Mouse (Mus musculus): Measurements from ENCODE around the gene Il18bp. TPM values are rescaled to one million over a fixed set of nuclear protein-coding genes. Genes with fewer than 3 reads are reported as not detected.
A peak's percentile ranks its signal among the peaks of the same experiment; 100 is the strongest.

Il18bp gene
- polyA plus RNA-seq, 1 experiment from 2014 or later, result 3.2 TPM

DNA sequence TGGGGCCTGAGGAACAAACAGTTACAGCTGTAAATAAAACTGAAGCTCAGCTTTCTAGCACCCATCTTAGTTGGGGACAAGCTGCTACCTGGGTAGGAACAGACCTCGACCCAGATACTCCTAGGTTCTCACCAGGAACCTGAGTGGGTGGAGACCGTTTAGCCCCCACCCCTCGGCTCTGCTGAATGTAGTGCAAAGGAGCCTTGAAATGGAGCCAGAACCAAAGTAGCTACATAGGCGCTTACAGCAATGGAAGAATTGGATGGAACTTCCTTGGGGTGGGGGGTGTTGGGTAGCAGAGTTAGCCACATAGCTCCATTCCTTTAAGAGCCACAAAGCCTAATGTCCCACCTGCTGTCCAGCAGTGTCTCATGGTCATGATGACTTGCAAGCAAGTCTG, 1.6 kb downstream of the Il18bp start:
- H3K9me3 ChIP-seq (replicated peaks; ENCODE audit: control insufficient read depth, low read length), result no peaks in the 10 kb centered on the region
- 85% methylated on average over 4 of the region's 4 CpGs for WGBS
- H3K4me2 ChIP-seq (ENCODE audit: low read depth, low read length), result peak overlapping the region; percentile 27
- peaks cover 51% of the 10 kb centered on the region for H3K36me3 ChIP-seq (ENCODE audit: control insufficient read depth, insufficient read depth)
- H3K4me3 ChIP-seq (ENCODE audit: low read length), result no peak overlapping the region; the same call in 1 of the 2 replicates
- H3K27me3 ChIP-seq (ENCODE audit: control insufficient read depth, insufficient read depth, low read length), result no peaks in the 10 kb centered on the region
- peak overlapping the region; percentile 53; the same call in 1 of the 2 replicates for H3K9ac ChIP-seq (ENCODE audit: low read length)
- peaks cover 15% of the 10 kb centered on the region for H3K4me1 ChIP-seq (ENCODE audit: control insufficient read depth, insufficient read depth, low read length)
- ATAC-seq (replicated peaks; ENCODE audit: extremely low read depth, insufficient read depth, low FRiP score), result no peak
- peak overlapping the region; percentile 60 for H3K27ac ChIP-seq (ENCODE audit: low read length)

DNA sequence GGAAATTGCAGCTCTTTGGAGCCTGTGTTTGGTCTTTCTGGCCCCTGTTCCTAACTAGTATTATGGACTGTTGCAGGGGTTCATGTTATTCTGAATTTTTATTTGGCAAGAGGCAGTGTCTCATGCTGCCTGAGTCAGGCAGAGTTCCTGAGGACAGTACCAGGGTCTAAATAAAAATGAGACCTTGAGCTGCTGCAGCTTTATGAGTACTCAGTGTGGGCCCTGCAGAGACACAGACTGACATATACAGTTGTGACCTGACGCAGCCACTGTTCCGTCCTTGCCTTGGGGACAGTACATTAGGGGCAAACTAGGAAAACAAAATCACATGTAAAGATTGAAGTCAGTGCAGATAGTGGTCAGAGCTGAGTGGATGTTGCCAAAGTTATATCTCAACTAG, 3.5 kb downstream of the Il18bp start:
- no peak for ATAC-seq (replicated peaks; ENCODE audit: extremely low read depth, insufficient read depth, low FRiP score)
- Histone ChIP-seq H3K36me3 (ENCODE audit: control insufficient read depth, insufficient read depth) (peaks cover 63% of the 10 kb centered on the region), H3K9ac (ENCODE audit: low read length) (no peak overlapping the region), H3K4me1 (ENCODE audit: control insufficient read depth, insufficient read depth, low read length) (peaks cover 15% of the 10 kb centered on the region), H3K9me3 (replicated peaks; ENCODE audit: control insufficient read depth, low read length) (no peaks in the 10 kb centered on the region), H3K4me3 (ENCODE audit: low read length) (no peak overlapping the region), H3K27me3 (ENCODE audit: control insufficient read depth, insufficient read depth, low read length) (no peaks in the 10 kb centered on the region), H3K27ac (ENCODE audit: low read length) (no peak overlapping the region), H3K4me2 (ENCODE audit: low read depth, low read length) (no peak overlapping the region)
- 93% methylated on average over 2 of the region's 2 CpGs for WGBS

DNA sequence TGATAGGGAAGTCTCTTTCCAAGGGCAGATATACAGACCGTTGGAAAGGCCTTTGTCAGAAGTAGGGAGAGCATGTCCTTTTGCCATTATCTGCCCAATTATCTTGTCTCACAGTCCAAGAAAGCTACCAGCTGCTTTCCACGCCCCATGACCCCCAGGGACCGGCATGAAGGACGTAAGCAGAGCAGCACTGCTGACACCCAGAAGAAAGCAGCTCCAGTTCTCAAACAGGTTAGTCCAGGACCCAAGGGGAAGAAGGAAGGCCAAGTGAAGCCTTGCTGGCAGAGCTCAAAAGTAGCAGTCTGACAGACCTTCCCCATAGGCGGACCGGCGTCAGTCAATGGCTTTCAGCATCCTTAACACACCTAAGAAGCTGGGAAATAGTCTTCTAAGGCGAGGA, 5.1 kb downstream of the Il18bp start:
- Histone ChIP-seq H3K27ac (ENCODE audit: low read length) (no peak overlapping the region), H3K4me2 (ENCODE audit: low read depth, low read length) (no peak overlapping the region)

DNA sequence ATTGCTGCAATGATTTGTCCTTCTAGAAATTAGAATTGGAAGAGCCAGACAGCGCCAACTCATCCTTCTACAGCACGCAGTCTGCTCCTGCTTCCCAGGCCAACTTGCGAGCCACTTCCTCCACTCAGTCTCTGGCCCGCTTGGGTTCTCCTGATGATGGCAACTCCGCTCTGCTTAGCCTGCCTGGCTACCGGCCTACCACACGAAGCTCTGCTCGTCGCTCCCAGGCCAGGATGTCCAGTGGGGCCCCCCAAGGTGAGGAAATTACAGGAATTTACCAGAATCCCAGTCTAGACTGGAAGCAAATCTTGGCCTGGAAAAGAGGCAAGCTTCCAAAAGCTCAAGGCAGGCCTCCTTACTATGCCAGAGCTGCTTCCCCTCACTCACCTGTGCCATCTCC, 6.6 kb downstream of the Il18bp start:
- WGBS, result 88% methylated on average over 9 of the region's 9 CpGs
- H3K9me3 ChIP-seq (replicated peaks; ENCODE audit: control insufficient read depth, low read length), result no peaks in the 10 kb centered on the region
- ATAC-seq (replicated peaks; ENCODE audit: extremely low read depth, insufficient read depth, low FRiP score), result no peak
- no peak overlapping the region for H3K4me3 ChIP-seq (ENCODE audit: low read length)
- H3K27me3 ChIP-seq (ENCODE audit: control insufficient read depth, insufficient read depth, low read length), result no peaks in the 10 kb centered on the region
- H3K4me2 ChIP-seq (ENCODE audit: low read depth, low read length), result no peak overlapping the region
- H3K36me3 ChIP-seq (ENCODE audit: control insufficient read depth, insufficient read depth), result peaks cover 89% of the 10 kb centered on the region
- no peak overlapping the region for H3K27ac ChIP-seq (ENCODE audit: low read length)
- H3K4me1 ChIP-seq (ENCODE audit: control insufficient read depth, insufficient read depth, low read length), result no peaks in the 10 kb centered on the region
- H3K9ac ChIP-seq (ENCODE audit: low read length), result no peak overlapping the region

More for the DNA sequence above, 5.1 kb downstream of the Il18bp start:
- WGBS, result 83% methylated on average over 8 of the region's 8 CpGs
- H3K27me3 ChIP-seq (ENCODE audit: control insufficient read depth, insufficient read depth, low read length), result no peaks in the 10 kb centered on the region
- no peaks in the 10 kb centered on the region for H3K9me3 ChIP-seq (replicated peaks; ENCODE audit: control insufficient read depth, low read length)
- H3K4me1 ChIP-seq (ENCODE audit: control insufficient read depth, insufficient read depth, low read length), result peaks cover 14% of the 10 kb centered on the region
- no peak for ATAC-seq (replicated peaks; ENCODE audit: extremely low read depth, insufficient read depth, low FRiP score)
- H3K4me3 ChIP-seq (ENCODE audit: low read length), result no peak overlapping the region
- H3K36me3 ChIP-seq (ENCODE audit: control insufficient read depth, insufficient read depth), result peaks cover 77% of the 10 kb centered on the region
- no peak overlapping the region for H3K9ac ChIP-seq (ENCODE audit: low read length)

DNA sequence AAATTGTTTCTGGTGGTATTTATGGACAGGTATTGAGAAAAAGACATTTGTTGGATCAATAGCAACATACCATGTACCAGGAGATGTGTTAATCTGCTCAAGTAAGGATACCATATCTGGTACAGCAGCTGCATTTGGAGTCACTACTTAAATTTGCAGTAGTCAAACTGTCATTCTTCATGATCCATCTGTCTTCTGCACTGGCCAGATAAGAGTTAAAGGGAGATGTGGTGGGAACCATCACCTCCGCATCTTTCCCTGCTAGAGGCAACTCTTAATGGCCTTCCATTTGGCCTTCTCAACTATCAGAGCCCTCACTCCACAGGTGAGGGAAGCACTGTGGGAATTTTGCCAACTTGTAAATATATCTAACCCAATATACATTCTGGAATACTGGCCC, 12.0 kb downstream of the Il18bp start:
- no peak overlapping the region for H3K4me2 ChIP-seq (ENCODE audit: low read depth, low read length)
- no peak overlapping the region for H3K27ac ChIP-seq (ENCODE audit: low read length)
- H3K9ac ChIP-seq (ENCODE audit: low read length), result no peak overlapping the region
- peaks cover 73% of the 10 kb centered on the region for H3K36me3 ChIP-seq (ENCODE audit: control insufficient read depth, insufficient read depth)
- H3K4me3 ChIP-seq (ENCODE audit: low read length), result no peak overlapping the region
- no peaks in the 10 kb centered on the region for H3K27me3 ChIP-seq (ENCODE audit: control insufficient read depth, insufficient read depth, low read length)
- no peaks in the 10 kb centered on the region for H3K4me1 ChIP-seq (ENCODE audit: control insufficient read depth, insufficient read depth, low read length)
- H3K9me3 ChIP-seq (replicated peaks; ENCODE audit: control insufficient read depth, low read length), result no peaks in the 10 kb centered on the region
- 73% methylated on average over 1 of the region's 1 CpGs for WGBS
- no peak for ATAC-seq (replicated peaks; ENCODE audit: extremely low read depth, insufficient read depth, low FRiP score)

DNA sequence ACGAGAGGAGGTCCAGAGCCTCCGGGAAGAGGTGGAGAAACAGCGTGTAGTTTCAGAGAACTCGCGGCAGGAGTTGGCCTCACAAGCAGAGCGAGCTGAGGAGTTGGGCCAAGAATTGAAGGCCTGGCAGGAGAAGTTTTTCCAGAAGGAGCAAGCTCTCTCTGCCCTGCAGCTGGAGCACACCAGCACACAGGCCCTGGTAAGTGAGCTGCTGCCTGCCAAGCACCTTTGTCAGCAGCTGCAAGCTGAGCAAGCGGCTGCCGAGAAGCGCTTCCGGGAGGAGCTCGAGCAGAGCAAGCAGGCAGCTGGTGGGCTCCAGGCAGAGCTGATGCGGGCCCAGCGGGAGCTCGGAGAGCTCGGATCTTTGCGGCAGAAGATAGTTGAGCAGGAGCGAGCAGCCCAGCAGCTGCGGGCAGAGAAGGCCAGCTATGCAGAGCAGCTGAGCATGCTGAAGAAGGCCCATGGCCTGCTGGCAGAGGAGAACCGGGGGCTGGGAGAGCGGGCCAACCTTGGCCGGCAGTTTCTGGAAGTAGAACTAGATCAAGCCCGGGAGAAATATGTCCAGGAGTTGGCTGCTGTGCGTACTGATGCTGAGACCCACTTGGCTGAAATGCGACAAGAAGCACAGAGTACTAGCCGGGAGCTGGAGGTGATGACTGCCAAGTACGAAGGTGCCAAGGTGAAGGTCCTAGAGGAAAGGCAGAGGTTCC, 17.4 kb downstream of the Il18bp start:
- no peak for ATAC-seq (replicated peaks; ENCODE audit: extremely low read depth, insufficient read depth, low FRiP score)

DNA sequence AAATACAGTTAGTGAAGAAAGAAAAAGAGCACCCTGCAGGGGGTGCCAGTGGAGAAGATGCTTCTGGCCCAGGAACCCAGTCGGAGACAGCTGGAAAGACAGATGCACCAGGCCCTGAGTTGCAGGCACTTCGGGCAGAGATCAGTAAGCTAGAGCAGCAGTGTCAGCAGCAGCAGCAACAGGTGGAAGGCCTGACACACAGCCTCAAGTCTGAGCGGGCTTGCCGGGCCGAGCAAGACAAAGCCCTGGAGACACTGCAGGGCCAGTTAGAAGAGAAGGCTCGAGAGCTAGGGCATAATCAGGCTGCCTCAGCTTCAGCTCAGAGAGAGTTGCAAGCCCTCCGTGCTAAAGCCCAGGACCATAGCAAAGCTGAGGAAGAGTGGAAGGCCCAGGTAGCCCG, 18.2 kb downstream of the Il18bp start:
- H3K4me2 ChIP-seq (ENCODE audit: low read depth, low read length), result no peak overlapping the region
- H3K36me3 ChIP-seq (ENCODE audit: control insufficient read depth, insufficient read depth), result peaks cover 77% of the 10 kb centered on the region
- no peak for ATAC-seq (replicated peaks; ENCODE audit: extremely low read depth, insufficient read depth, low FRiP score)
- H3K9ac ChIP-seq (ENCODE audit: low read length), result no peak overlapping the region
- H3K4me1 ChIP-seq (ENCODE audit: control insufficient read depth, insufficient read depth, low read length), result no peaks in the 10 kb centered on the region
- no peak overlapping the region for H3K4me3 ChIP-seq (ENCODE audit: low read length)
- no peaks in the 10 kb centered on the region for H3K9me3 ChIP-seq (replicated peaks; ENCODE audit: control insufficient read depth, low read length)
- 88% methylated on average over 8 of the region's 8 CpGs for WGBS
- H3K27me3 ChIP-seq (ENCODE audit: control insufficient read depth, insufficient read depth, low read length), result no peaks in the 10 kb centered on the region
- no peak overlapping the region for H3K27ac ChIP-seq (ENCODE audit: low read length)

More for the DNA sequence above, 17.4 kb downstream of the Il18bp start:
- H3K4me2 ChIP-seq (ENCODE audit: low read depth, low read length), result no peak overlapping the region
- H3K27ac ChIP-seq (ENCODE audit: low read length), result no peak overlapping the region
- H3K4me1 ChIP-seq (ENCODE audit: control insufficient read depth, insufficient read depth, low read length), result no peaks in the 10 kb centered on the region
- no peak overlapping the region for H3K4me3 ChIP-seq (ENCODE audit: low read length)
- H3K27me3 ChIP-seq (ENCODE audit: control insufficient read depth, insufficient read depth, low read length), result no peaks in the 10 kb centered on the region
- 85% methylated on average over 26 of the region's 26 CpGs for WGBS
- no peaks in the 10 kb centered on the region for H3K9me3 ChIP-seq (replicated peaks; ENCODE audit: control insufficient read depth, low read length)
- H3K9ac ChIP-seq (ENCODE audit: low read length), result no peak overlapping the region
- peaks cover 76% of the 10 kb centered on the region for H3K36me3 ChIP-seq (ENCODE audit: control insufficient read depth, insufficient read depth)

DNA sequence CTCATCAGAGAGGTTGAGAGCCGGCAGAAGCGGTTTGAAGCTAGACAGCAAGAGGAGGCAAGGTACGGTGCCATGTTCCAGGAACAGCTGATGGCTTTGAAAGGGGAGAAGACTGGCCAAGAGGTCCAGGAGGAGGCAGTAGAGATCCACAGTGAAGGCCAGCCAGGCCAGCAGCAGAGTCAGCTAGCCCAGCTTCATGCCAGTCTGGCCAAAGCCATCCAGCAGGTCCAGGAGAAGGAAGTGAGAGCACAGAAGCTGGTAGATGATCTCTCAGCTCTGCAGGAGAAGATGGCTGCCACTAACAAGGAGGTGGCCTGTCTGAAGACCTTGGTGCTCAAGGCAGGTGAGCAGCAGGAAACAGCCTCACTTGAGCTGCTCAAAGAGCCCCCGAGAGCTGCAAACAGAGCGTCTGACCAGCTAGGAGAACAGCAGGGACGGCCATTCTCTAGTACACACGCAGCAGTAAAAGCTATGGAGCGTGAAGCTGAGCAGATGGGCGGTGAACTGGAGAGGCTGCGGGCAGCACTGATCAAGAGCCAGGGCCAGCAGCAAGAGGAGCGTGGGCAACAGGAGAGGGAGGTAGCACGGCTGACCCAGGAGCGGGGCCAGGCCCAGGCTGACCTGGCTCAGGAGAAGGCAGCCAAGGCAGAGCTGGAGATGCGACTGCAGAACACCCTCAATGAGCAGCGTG, 18.9 kb downstream of the Il18bp start:
- H3K9me3 ChIP-seq (replicated peaks; ENCODE audit: control insufficient read depth, low read length), result no peaks in the 10 kb centered on the region
- H3K4me3 ChIP-seq (ENCODE audit: low read length), result no peak overlapping the region
- H3K27me3 ChIP-seq (ENCODE audit: control insufficient read depth, insufficient read depth, low read length), result no peaks in the 10 kb centered on the region
- H3K4me2 ChIP-seq (ENCODE audit: low read depth, low read length), result no peak overlapping the region
- 90% methylated on average over 15 of the region's 15 CpGs for WGBS
- no peak overlapping the region for H3K9ac ChIP-seq (ENCODE audit: low read length)
- ATAC-seq (replicated peaks; ENCODE audit: extremely low read depth, insufficient read depth, low FRiP score), result no peak
- H3K4me1 ChIP-seq (ENCODE audit: control insufficient read depth, insufficient read depth, low read length), result no peaks in the 10 kb centered on the region
- H3K36me3 ChIP-seq (ENCODE audit: control insufficient read depth, insufficient read depth), result peaks cover 78% of the 10 kb centered on the region
- H3K27ac ChIP-seq (ENCODE audit: low read length), result no peak overlapping the region

DNA sequence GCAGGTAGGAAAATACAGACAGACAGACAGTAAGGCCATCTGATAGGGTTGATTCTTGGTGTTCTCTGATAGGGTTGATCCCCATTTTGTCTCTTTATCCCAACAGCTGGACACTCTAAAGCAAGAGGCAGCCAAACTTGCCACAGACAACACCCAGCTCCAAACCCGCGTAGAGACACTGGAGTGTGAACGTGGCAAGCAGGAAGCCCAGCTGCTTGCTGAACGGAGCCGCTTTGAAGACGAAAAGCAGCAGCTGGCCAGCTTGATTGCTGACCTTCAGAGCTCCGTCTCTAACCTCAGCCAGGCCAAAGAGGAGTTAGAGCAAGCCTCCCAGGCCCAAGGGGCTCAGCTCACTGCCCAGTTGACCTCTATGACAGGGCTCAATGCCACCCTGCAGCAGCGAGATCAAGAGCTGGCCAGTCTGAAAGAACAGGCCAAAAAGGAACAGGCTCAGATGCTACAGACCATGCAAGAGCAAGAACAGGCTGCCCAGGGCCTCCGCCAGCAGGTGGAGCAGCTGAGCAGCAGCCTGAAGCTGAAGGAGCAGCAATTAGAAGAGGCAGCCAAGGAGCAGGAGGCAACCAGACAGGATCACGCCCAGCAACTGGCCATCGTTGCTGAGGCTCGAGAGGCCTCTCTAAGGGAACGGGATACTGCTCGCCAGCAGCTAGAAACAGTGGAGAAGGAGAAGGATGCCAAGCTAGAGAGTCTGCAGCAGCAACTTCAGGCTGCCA, 20.1 kb downstream of the Il18bp start:
- Histone ChIP-seq H3K4me1 (ENCODE audit: control insufficient read depth, insufficient read depth, low read length) (no peaks in the 10 kb centered on the region), H3K27me3 (ENCODE audit: control insufficient read depth, insufficient read depth, low read length) (no peaks in the 10 kb centered on the region), H3K4me3 (ENCODE audit: low read length) (no peak overlapping the region), H3K9ac (ENCODE audit: low read length) (no peak overlapping the region), H3K9me3 (replicated peaks; ENCODE audit: control insufficient read depth, low read length) (no peaks in the 10 kb centered on the region), H3K27ac (ENCODE audit: low read length) (no peak overlapping the region), H3K4me2 (ENCODE audit: low read depth, low read length) (no peak overlapping the region), H3K36me3 (ENCODE audit: control insufficient read depth, insufficient read depth) (peaks cover 85% of the 10 kb centered on the region)
- 43% methylated on average over 14 of the region's 14 CpGs for WGBS
- ATAC-seq (replicated peaks; ENCODE audit: extremely low read depth, insufficient read depth, low FRiP score), result peak; percentile 65
